Mouse (Mus musculus): ENCODE results near the gene Ccdc62. TPM values are rescaled to one million over a fixed set of nuclear protein-coding genes. Genes with fewer than 3 reads are reported as not detected.

The Ccdc62 gene
- total and polyA plus RNA-seq, 2 experiments from 2014 or later: 3.7 TPM

- Histone ChIP-seq H3K9ac (no peak overlapping the region), H3K27me3 (ENCODE audit: insufficient read depth, low read length) (no peaks in the 10 kb centered on the region), H3K36me3 (ENCODE audit: insufficient read depth) (peaks cover 7% of the 10 kb centered on the region), H3K27ac (ENCODE audit: low read depth, low read length) (no peak overlapping the region), H3K9me3 (ENCODE audit: low read length) (no peaks in the 10 kb centered on the region), H3K4me1 (ENCODE audit: insufficient read depth) (peaks cover 14% of the 10 kb centered on the region; the same call in 1 of the 2 replicates), H3K4me2 (ENCODE audit: low read depth) (no peak overlapping the region), H3K4me3 (ENCODE audit: low read depth, low read length) (no peak overlapping the region)
- TF ChIP-seq CTCF (IDR thresholded peaks at IDR 0.05; ENCODE audit: low read depth): no peak
- DNase-seq (no peak), ATAC-seq (no peak)
- 85% methylated on average over 9 of the region's 9 CpGs for WGBS
These were observed 88.2 kb downstream of the Ccdc62 start for GRCm38 (mm10) chr5:124018651-124019050.

Small RNA genes lying within 50 kb of the gene (microRNA-seq; reads per million reads assigned to microRNA genes)
- 0.61 to 1.2 reads per million in 2 experiments for gene Mir7032

Other genes with a start within 250 kb of the Ccdc62 start
- gene Clip1, start 246.1 kb upstream of the Ccdc62 start, total RNA-seq (2014; rRNA removed): 89.8 and 102 TPM in 2 replicates
- gene Clip1, start 246.1 kb upstream of the Ccdc62 start, polyA plus RNA-seq (2015; fragmentation: Nextera tagmentation; extraction: Ambion mirVana): 52.2 and 73.1 TPM in 2 replicates
- 25.8 and 32.1 TPM in 2 replicates for gene Zcchc8, start 209.6 kb upstream of the Ccdc62 start, total RNA-seq (2014; rRNA removed)
- gene Zcchc8, start 209.6 kb upstream of the Ccdc62 start, polyA plus RNA-seq (2015; fragmentation: Nextera tagmentation; extraction: Ambion mirVana): 39.8 and 54.1 TPM in 2 replicates
- 97.4 and 118 TPM in 2 replicates for gene Rsrc2, start 181.3 kb upstream of the Ccdc62 start, total RNA-seq (2014; rRNA removed)
- 122 and 126 TPM in 2 replicates for gene Rsrc2, start 181.3 kb upstream of the Ccdc62 start, polyA plus RNA-seq (2015; fragmentation: Nextera tagmentation; extraction: Ambion mirVana)
- 2.9 and 12.1 TPM in 2 replicates for gene Kntc1, start 181.0 kb upstream of the Ccdc62 start, total RNA-seq (2014; rRNA removed)
- 1.7 and 3.3 TPM in 2 replicates for gene Kntc1, start 181.0 kb upstream of the Ccdc62 start, polyA plus RNA-seq (2015; fragmentation: Nextera tagmentation; extraction: Ambion mirVana)
- gene Hcar2, start 65.2 kb upstream of the Ccdc62 start, total RNA-seq (2014; rRNA removed): not detected in 2 replicates
- not detected in 2 replicates for gene Hcar2, start 65.2 kb upstream of the Ccdc62 start, polyA plus RNA-seq (2015; fragmentation: Nextera tagmentation; extraction: Ambion mirVana)
- gene Hcar1, start 50.7 kb upstream of the Ccdc62 start, total RNA-seq (2014; rRNA removed): 0.62 and 1.00 TPM in 2 replicates
- gene Hcar1, start 50.7 kb upstream of the Ccdc62 start, polyA plus RNA-seq (2015; fragmentation: Nextera tagmentation; extraction: Ambion mirVana): 0.60 and 0.61 TPM in 2 replicates
- 25.2 and 25.3 TPM in 2 replicates for gene Denr, start 23.5 kb upstream of the Ccdc62 start, total RNA-seq (2014; rRNA removed)
- gene Denr, start 23.5 kb upstream of the Ccdc62 start, polyA plus RNA-seq (2015; fragmentation: Nextera tagmentation; extraction: Ambion mirVana): 128 and 130 TPM in 2 replicates
- gene Gm43518, start 3.3 kb upstream of the Ccdc62 start, total RNA-seq (2014; rRNA removed): 0.38 and 0.57 TPM in 2 replicates
- gene Gm43518, start 3.3 kb upstream of the Ccdc62 start, polyA plus RNA-seq (2015; fragmentation: Nextera tagmentation; extraction: Ambion mirVana): 0.30 and 1.2 TPM in 2 replicates
- gene Hip1r, start 42.9 kb downstream of the Ccdc62 start, total RNA-seq (2014; rRNA removed): 52.2 and 55.0 TPM in 2 replicates
- gene Hip1r, start 42.9 kb downstream of the Ccdc62 start, polyA plus RNA-seq (2015; fragmentation: Nextera tagmentation; extraction: Ambion mirVana): 22.2 and 29.8 TPM in 2 replicates
- 62.0 and 62.2 TPM in 2 replicates for gene Vps37b, start 101.6 kb downstream of the Ccdc62 start, total RNA-seq (2014; rRNA removed)
- gene Vps37b, start 101.6 kb downstream of the Ccdc62 start, polyA plus RNA-seq (2015; fragmentation: Nextera tagmentation; extraction: Ambion mirVana): 76.5 and 90.8 TPM in 2 replicates
- 24.9 and 25.0 TPM in 2 replicates for gene Abcb9, start 165.1 kb downstream of the Ccdc62 start, total RNA-seq (2014; rRNA removed)
- gene Abcb9, start 165.1 kb downstream of the Ccdc62 start, polyA plus RNA-seq (2015; fragmentation: Nextera tagmentation; extraction: Ambion mirVana): 13.9 and 19.7 TPM in 2 replicates
- 56.0 and 58.3 TPM in 2 replicates for gene Ogfod2, start 181.6 kb downstream of the Ccdc62 start, total RNA-seq (2014; rRNA removed)
- gene Ogfod2, start 181.6 kb downstream of the Ccdc62 start, polyA plus RNA-seq (2015; fragmentation: Nextera tagmentation; extraction: Ambion mirVana): 40.7 and 44.2 TPM in 2 replicates
- 36.0 and 41.9 TPM in 2 replicates for gene Arl6ip4, start 185.4 kb downstream of the Ccdc62 start, total RNA-seq (2014; rRNA removed)
- 95.6 and 98.3 TPM in 2 replicates for gene Arl6ip4, start 185.4 kb downstream of the Ccdc62 start, polyA plus RNA-seq (2015; fragmentation: Nextera tagmentation; extraction: Ambion mirVana)

Data from forebrain, postnatal 0 days (tissue).